Mouse (Mus musculus): Measurements from ENCODE around the gene Nkrf. TPM values are rescaled to one million over a fixed set of nuclear protein-coding genes. Genes with fewer than 3 reads are reported as not detected.

Gene Nkrf
- total and polyA plus RNA-seq, 3 experiments: 9.5 to 59.3 (median 14.1) TPM

GRCm38 (mm10) chrX:36930574-36930973 lies 27.9 kb upstream of the Nkrf start:
- peak; percentile 35 for DNase-seq (ENCODE audit: low read depth, low spot score)

DNA sequence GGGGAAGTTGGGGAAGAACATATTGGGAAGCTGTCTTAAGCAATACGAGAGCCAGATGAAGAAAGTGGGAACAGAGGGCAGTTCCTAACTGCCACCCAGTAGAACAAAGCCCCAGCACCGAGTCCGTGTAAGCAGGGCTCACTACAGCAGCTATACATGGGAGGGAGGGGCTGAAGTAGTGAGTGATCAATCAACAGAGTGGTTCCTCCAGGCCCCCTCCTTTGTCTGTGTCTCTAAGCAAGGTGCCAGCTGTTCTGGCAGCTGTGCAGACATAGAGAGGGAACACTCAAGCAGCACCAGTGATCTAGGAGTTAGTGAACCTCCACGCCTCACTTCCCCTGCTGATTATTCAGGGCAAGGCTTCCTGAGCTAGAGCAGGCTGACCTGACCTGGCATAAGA lies 27.0 kb upstream of the Nkrf start:
- TF ChIP-seq ZNF384 (IDR thresholded peaks at IDR 0.05; ENCODE audit: low read depth, low read length) (no peak), EP300 (IDR thresholded peaks at IDR 0.05; ENCODE audit: low read depth in 1 of 2, low read length in 2 of 2) (no peak), TBP (IDR thresholded peaks at IDR 0.05; ENCODE audit: low read depth, low read length) (no peak), NRF1 (IDR thresholded peaks at IDR 0.05; ENCODE audit: insufficient read depth, low read depth, low read length, poor library complexity, severe bottlenecking) (no peak), ZMIZ1 (IDR thresholded peaks at IDR 0.05; ENCODE audit: low read depth, low read length) (no peak), MYC (IDR thresholded peaks at IDR 0.05; ENCODE audit: low read depth, low read length) (no peak), HCFC1 (IDR thresholded peaks at IDR 0.05; ENCODE audit: low read depth, low read length) (no peak), MAZ (IDR thresholded peaks at IDR 0.05; ENCODE audit: low read depth, low read length) (no peak), CTCF (IDR thresholded peaks at IDR 0.05 in 2 of 3, conservative IDR thresholded peaks at IDR 0.05 in 1 of 3; ENCODE audit: control insufficient read depth in 1 of 3, insufficient read depth in 1 of 3, low read depth in 2 of 3, low read length in 3 of 3, poor library complexity in 1 of 3, severe bottlenecking in 1 of 3) (no peak), ELF1 (IDR thresholded peaks at IDR 0.05; ENCODE audit: low read depth, low read length) (no peak)
- Histone ChIP-seq H3K4me1 (ENCODE audit: control insufficient read depth in 1 of 2, insufficient read depth in 2 of 2, low read length in 2 of 2) (no peaks in the 10 kb centered on the region), H3K4me3 (ENCODE audit: control insufficient read depth in 1 of 2, insufficient read depth in 1 of 2, low read depth in 2 of 2, low read length in 2 of 2) (no peak overlapping the region), H3K27ac (ENCODE audit: control insufficient read depth, low read depth, low read length) (no peak overlapping the region), H3K9ac (ENCODE audit: control insufficient read depth, low read depth, low read length, poor library complexity, severe bottlenecking) (no peak overlapping the region), H3K36me3 (ENCODE audit: control insufficient read depth in 1 of 2, insufficient read depth in 2 of 2, low read length in 2 of 2) (no peaks in the 10 kb centered on the region), H3K27me3 (ENCODE audit: control insufficient read depth in 1 of 2, insufficient read depth in 2 of 2, low read length in 2 of 2) (no peaks in the 10 kb centered on the region), H3K9me3 (replicated peaks; ENCODE audit: insufficient read depth, low read length) (no peaks in the 10 kb centered on the region), H3K79me2 (ENCODE audit: control insufficient read depth, insufficient read depth, low read length, poor library complexity) (no peaks in the 10 kb centered on the region)
- no peak for DNase-seq (ENCODE audit: low read depth, low spot score)

More at GRCm38 (mm10) chrX:36930574-36930973, 27.9 kb upstream of the Nkrf start:
- Histone ChIP-seq H3K4me3 (ENCODE audit: control insufficient read depth in 1 of 2, insufficient read depth in 1 of 2, low read depth in 2 of 2, low read length in 2 of 2) (no peak overlapping the region), H3K4me1 (ENCODE audit: control insufficient read depth in 1 of 2, insufficient read depth in 2 of 2, low read length in 2 of 2) (no peaks in the 10 kb centered on the region), H3K36me3 (ENCODE audit: control insufficient read depth in 1 of 2, insufficient read depth in 2 of 2, low read length in 2 of 2) (no peaks in the 10 kb centered on the region), H3K9me3 (replicated peaks; ENCODE audit: insufficient read depth, low read length) (no peaks in the 10 kb centered on the region), H3K27ac (ENCODE audit: control insufficient read depth, low read depth, low read length) (no peak overlapping the region), H3K9ac (ENCODE audit: control insufficient read depth, low read depth, low read length, poor library complexity, severe bottlenecking) (no peak overlapping the region), H3K79me2 (ENCODE audit: control insufficient read depth, insufficient read depth, low read length, poor library complexity) (no peaks in the 10 kb centered on the region), H3K27me3 (ENCODE audit: control insufficient read depth in 1 of 2, insufficient read depth in 2 of 2, low read length in 2 of 2) (no peaks in the 10 kb centered on the region)
- TF ChIP-seq RAD21 (IDR thresholded peaks at IDR 0.05; ENCODE audit: low read depth, low read length): peak; percentile 39
- peak; percentile 69 for TF ChIP-seq SMC3 (IDR thresholded peaks at IDR 0.05; ENCODE audit: low read depth, low read length)
- TF ChIP-seq ZC3H11A (IDR thresholded peaks at IDR 0.05; ENCODE audit: low read depth, low read length): peak; percentile 14; the same call in 1 of the 2 replicates
- no peak for TF ChIP-seq HCFC1 (IDR thresholded peaks at IDR 0.05; ENCODE audit: low read depth, low read length)
- TF ChIP-seq MYC (IDR thresholded peaks at IDR 0.05; ENCODE audit: low read depth, low read length): no peak
- TF ChIP-seq GABPA (IDR thresholded peaks at IDR 0.05; ENCODE audit: low read depth, low read length): no peak
- TF ChIP-seq E2F4 (IDR thresholded peaks at IDR 0.05; ENCODE audit: borderline replicate concordance, low read depth, low read length): no peak
- TF ChIP-seq CTCF (IDR thresholded peaks at IDR 0.05 in 2 of 3, conservative IDR thresholded peaks at IDR 0.05 in 1 of 3; ENCODE audit: control insufficient read depth in 1 of 3, insufficient read depth in 1 of 3, low read depth in 2 of 3, low read length in 3 of 3, poor library complexity in 1 of 3, severe bottlenecking in 1 of 3): peak; percentile 23 to 54 (median 28); a peak in 5 of 6 replicates
